Mouse (Mus musculus) thymus, postnatal 14 days (tissue): Measurements from ENCODE around the gene Tmbim6.
A peak's percentile ranks its signal among the peaks of the same experiment; 100 is the strongest.
"Not testable (repeated sequence)": the region's sequence is repeated elsewhere in the genome, so short reads cannot be mapped to it uniquely, and the experiment has no call there.

Experiments
- DNase-seq: peaks from one replicate; pipeline ENCODE4 v3.0.0; 2021

Gene Tmbim6

DNA sequence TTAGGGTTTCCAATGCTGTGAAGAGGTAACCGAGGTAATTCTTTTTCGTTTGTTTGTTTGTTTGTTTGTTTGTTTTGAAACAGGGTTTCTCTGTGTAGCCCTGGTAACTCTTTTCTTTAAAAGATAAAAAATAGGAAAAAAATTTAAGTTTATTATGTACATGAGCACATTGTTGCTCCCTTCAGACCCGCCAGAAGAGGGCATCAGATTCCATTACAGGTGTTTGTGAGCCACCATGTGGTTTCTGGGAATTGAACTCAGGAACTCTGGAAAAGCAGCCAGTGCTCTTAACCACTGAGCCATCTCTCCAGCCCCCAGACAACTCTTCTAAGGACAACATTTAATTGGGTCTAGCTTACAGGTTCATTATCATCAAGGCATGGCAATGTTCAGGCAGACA lies 6.6 kb upstream of the Tmbim6 start:
- DNase-seq, result not testable (repeated sequence)

GRCm38 (mm10) chr15:99386796-99387195 lies 5.9 kb upstream of the Tmbim6 start:
- no peak for DNase-seq

DNA sequence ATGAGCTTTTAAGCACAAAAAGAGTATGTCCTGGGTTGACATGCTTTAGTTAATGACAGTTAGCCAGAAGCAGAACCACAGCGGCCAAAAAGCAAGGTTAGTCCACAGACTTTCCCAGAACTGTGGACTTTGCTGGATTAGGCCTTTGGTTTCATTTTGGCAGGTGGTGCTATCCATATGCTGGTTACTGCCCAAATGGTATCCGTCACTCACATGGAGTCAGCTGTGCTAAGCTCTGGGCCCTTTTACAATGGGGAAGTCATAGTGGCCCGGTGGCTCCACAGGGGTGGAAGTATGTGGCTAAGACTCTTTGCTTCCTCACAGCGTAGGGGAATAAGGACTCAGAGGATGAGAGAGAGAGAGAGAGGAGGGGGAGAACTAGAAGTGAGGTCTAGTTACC lies 4.7 kb upstream of the Tmbim6 start:
- peak; percentile 30 for DNase-seq

- no peak for DNase-seq
Measured at GRCm38 (mm10) chr15:99390472-99391401, 1.9 kb upstream of the Tmbim6 start.

DNA sequence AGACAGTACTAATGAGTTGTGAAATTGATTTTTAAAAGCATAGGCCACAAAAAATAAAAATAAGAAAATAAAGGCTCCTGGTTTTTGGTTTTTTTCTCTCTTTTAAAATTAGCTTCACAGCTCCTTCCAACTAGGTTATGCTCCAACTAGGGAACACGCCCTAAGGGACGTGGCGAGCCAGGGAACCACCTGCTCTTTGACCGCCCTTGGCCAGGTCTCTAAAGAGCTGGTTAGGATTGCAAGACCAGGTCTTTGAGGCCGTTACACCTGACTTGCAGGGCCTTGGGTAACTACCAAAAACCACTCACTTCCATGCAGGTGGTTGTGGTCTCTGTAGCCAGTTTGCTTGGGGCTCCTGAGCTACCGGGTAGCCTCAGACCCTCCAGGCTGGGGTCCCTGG lies 707 bp upstream of the Tmbim6 start:
- no peak for DNase-seq

DNA sequence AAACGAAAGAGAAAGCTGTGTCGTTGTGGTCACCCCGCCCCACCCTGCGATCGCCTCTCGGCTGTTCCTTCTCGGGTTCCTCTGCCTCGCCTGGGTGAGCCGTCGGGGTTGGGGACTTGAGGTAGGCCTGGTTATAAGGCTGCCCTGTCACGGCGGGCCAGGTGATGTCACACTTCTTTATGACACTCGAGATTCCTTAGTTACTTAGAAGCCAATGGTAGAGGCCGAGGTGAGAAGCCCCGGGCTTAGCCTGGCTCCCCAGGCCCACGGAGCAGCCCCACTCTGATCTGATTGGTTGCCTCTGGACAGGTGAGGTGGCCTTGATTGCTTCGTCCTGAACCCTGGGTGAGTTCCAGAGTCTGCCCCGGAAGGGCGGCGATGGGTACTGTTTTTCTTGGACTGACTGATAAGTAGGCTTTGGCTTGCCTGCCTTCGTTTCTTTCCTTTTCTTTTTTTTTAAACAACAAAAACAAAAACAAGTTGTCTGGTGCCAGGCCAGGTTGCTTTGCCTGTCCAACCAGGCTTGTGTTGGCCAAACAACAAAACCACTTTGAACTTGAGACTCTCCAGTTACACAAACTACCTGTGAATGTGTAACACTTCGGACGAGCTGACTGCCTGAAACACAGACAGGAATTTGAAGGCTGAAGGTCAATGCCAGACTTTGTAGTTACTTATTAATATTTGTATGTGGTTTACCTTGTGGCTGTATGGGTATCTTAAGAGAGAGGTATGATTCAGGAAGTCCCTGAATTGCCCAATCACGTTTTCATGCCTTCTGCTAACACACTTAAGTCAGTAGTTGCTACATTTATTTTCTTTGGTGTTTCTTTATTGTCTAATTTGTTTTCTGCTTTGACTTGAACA lies 937 bp downstream of the Tmbim6 start:
- DNase-seq, result no peak

DNA sequence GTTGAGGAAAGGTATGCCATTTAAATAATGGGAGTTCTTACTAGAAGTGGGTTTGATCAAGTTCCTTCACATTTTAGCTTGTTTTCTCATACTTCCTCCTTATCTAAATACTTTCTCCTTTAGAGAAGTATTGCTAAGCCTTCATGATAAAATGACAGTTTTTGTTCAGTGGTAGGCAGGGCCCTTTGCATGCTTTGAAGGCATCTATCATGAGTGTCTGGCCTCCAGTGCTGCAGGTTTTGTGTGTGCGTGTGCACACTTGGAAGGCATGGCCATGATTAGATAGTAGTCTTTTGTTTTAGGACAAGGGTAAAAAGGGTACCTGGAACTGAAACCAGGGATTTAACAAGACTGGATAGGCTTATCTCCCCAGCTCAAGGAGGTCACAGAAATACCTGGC lies 3.8 kb downstream of the Tmbim6 start:
- DNase-seq, result no peak

GRCm38 (mm10) chr15:99396875-99397274 lies 4.2 kb downstream of the Tmbim6 start:
- DNase-seq, result no peak

DNA sequence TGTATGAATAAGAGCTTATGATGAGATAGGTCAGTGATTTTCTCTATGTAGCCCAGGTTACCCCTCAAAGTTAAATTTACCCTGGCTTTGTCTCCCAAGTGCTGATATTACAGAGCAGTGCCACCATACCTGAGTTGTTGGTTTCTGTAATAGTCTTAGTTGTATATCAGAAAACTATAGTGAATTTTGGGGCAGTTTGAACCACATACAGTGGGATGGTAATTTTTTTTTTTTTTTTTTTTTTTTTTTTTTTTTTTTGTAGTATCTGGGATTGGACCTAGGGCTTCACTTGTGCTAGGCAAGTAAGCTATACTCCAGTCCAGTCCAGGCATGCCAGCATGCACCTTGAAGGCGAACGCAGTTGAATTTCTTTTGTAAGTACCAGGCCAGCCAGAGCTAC lies 4.9 kb downstream of the Tmbim6 start:
- DNase-seq, result no peak

- no peak for DNase-seq
Measured at GRCm38 (mm10) chr15:99399503-99400245, 7.0 kb downstream of the Tmbim6 start.

DNA sequence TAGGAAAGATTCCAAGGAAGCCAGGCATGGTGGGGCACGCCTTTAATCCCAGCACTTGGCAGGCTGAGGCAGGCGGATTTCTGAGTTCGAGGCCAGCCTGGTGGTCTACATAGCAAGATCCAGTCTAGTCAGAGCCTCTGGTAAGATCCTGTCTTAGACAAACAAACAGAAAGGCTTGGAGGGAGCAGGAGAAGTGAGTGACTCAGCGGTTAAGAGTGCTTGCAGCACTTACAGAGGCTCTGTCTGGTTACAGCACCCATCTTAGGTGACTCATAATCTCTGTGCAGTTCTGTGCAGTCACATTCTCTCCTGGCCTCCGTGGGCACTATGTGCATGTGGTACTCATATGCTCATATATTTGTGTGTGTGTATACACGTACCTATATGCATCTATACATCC lies 7.9 kb downstream of the Tmbim6 start:
- DNase-seq, result no peak

DNA sequence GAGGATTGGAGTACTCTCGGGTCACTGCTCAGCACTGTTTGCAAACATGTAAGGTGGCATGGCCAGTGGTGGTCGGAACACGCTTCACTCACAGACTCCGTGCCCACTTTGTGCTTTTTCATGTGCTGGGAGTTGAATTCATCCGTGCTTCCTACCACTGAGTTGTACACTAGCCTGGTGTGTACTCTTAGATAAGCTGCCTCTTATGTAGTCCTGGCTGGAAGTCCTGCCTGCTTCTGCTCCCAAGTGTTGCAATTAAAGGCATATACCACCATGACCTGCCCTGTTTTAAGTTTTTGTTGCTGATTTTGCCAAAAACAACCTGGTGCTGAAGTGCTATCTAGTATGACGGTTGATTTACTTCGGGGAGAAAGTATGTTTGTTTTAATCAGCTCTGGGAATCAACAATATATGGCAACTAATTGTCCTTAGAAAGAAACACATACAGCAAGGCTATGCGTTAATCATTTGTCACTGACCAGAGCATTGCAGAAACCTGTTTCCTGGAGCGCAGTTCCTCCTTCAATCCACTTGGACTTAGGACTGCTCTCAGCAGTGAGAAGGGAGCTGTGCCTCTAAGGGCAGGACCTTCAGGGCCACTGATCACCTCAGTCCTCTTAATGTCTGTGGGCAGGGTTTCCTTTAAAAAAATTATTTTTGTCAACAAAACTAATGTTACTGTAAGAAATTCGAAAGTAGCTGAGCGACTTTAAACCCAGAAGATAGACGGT lies 10.6 kb downstream of the Tmbim6 start:
- DNase-seq, result no peak

GRCm38 (mm10) chr15:99405150-99405549 lies 12.5 kb downstream of the Tmbim6 start:
- DNase-seq, result no peak

DNA sequence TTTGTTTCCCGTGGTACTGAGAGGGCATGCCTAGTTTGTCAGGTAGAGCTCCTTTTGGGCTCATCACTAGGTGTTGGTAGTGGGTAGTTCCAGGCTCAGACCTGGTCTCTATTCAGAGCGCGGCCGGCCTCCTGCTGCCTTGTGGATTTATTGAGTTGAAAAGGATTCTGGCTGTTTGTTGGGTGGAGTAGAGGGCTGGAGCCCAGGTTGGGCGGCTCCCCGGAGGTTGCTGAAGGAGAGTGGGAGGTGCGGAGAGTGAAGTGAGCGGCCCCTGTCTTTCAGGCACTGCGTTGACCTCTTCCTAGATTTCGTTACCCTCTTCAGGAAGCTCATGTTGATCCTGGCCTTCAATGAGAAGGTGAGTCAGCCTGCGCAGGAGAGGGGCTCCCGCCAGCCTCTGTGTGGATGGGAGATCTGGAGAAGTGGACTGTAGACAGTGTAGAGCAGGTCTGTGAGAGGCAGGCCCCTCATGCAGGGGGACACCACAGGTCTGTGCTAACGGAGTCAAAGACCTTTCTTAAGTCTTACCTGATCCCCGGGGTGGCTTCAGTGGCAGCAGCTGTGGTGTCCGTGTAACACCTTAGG lies 14.4 kb downstream of the Tmbim6 start:
- DNase-seq, result no peak

GRCm38 (mm10) chr15:99408845-99409244 lies 16.2 kb downstream of the Tmbim6 start:
- DNase-seq, result no peak

GRCm38 (mm10) chr15:99411747-99412146 lies 19.1 kb downstream of the Tmbim6 start:
- no peak for DNase-seq

DNA sequence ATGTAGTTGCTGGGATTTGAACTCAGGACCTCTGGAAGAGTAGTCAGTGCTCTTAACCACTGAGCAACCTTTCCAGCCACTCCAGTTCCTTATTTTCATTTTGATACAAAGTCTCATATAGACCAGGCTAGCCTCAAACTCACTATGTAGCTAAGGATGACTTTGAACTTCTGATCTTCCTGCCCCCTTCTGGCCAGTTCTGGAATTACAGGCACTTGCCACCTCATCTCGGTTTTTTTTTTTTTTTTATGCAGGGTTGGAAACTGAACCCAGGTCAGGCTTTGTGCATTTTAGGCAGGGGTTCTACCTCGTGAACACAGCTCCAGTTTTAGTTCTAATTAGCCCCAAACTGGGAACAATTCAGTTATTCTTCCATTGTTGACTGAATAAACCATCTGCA lies 23.1 kb downstream of the Tmbim6 start:
- DNase-seq, result peak; percentile 72

DNA sequence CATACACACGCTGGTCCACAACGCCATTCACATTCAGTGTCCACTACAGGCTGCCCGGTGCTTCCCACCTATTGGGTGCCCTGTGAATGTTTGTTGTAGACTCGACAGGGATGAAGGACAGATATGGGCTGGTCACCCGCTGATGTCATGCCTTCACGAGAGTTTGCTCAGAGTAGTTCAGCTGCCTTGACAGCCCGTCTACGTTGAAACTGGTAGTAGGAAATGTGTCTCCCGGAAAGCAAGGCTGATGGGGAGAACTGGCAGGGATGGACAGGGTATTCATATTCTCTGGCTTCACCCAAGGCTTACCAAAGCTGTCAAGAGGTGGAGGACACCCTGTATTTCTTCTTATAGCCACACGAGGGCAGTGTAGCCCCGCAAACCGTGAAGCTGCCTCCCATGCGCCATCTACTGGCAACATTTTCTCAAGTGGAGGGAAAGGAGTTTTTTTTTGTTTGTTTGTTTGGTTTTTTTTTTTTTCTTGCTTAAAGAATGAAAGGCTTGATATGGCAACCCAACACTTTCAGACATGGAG lies 23.7 kb downstream of the Tmbim6 start:
- peak; percentile 85 for DNase-seq

DNA sequence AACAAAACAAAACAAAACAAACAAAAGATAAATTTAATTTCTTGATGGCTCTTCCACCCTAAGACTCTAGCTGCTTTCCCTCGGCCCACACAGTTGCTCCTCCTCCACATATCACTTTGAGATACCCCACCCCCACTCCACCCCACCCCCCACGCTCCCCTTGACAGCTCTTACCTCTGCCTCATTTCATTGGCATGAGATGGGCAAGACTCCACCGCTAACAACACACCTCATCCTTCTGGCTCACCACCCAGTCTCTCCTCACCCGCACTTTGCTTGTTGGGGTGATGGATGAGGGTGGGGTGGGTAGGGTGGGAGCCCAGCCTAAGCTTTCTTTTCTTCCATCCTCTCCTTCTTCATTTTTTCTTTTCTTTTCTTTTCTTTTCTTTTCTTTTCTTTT lies 24.3 kb downstream of the Tmbim6 start:
- DNase-seq, result no peak

- no peak for DNase-seq
Measured at GRCm38 (mm10) chr15:99417692-99418271, 25.1 kb downstream of the Tmbim6 start.

- no peak for DNase-seq
Measured at GRCm38 (mm10) chr15:99420101-99420500, 27.4 kb downstream of the Tmbim6 start.
